Mouse (Mus musculus) cerebellum, postnatal 25 days (tissue): ENCODE results near the gene Entpd6.

ENCODE experiments used
- DNase-seq, 2 experiments: peaks; one replicate each; pipeline ENCODE4 v3.0.0; 2021; ENCODE audit warnings: mixed read lengths in 2 of 2

Entpd6 gene

DNA sequence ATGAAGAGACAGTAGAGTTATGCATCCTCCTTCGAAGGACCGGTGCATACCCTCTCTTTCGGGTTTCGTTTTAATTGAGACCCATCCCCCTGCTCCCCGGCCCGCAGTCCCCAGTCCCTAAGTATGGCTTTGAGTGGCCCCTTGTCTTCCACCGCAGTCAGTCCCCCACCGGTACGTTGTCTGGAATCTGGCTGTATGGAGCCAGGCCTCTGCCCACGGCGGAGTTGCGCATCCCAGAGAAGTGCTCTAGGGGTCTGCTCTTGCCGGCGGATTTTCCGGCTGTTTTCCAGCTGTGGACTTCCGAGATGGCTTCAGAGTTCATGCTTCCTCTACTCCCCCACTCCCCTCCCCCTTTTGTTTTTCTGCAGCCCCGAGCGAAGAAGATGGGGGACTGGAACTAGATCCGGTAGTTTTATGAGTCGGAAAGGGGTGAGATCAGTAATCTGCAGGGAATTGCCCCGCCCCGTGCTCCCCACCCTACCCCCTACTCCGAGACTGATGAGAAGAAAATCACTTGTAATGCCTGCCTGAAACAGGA is 38.5 kb downstream of the Entpd6 start:
- DNase-seq = peak; percentile 22 to 29

DNA sequence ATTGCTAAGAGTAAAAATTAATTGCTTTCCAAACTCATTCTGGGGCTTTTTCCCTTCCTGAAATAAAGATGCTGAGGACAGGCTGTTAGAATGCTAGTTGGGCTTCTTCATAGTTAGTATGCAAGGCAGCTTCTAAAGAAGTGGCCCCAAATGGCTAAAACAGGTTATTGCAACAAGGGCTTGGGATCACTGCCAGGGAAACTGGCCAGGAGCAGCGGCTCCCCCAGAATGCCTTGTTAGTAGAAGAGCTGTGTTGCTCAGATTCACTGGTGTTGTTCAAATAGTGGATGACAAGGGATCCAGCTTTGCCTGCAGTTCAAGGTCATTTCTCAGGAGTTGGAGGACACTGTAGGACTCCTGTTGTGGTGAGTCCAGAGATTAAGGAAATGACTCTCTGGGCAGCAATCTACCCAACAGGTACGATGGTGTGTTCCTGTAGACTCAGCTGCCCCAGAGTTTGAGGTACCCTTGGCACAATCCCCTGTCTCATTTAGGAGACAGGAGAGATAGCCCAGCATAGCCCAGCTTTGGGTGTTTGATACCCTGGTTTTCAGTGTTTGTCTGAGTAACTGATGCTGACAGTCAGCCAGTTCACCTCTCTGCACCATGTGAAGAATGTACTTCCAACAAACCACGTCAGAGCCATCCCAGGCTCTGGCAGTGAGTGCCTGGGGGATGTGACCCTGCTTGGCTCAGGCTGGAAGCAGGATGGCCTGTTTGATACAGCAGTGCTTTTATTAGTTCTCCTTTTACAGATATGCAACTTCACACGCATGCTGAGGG is 40.1 kb downstream of the Entpd6 start:
- DNase-seq = peak; percentile 87 to 93

DNA sequence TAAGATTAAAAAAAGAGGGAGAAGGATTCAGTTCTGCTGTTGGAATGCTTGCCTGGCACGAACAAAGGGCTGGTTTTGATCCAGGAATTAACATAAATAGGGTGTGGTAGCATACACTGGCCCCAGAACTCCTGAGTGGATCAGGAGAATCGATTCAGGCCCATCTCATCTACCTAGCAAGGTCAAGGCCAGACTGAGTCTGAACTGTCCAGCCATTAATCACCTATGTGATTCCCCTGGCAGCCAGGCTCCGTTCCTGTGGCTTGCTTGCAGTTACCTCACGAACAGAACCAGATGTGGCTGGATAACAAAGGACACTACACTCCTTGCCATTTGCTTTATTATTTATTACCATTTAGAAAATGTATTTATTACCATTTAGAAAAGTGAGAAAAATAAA is 44.5 kb downstream of the Entpd6 start:
- DNase-seq = no peak

DNA sequence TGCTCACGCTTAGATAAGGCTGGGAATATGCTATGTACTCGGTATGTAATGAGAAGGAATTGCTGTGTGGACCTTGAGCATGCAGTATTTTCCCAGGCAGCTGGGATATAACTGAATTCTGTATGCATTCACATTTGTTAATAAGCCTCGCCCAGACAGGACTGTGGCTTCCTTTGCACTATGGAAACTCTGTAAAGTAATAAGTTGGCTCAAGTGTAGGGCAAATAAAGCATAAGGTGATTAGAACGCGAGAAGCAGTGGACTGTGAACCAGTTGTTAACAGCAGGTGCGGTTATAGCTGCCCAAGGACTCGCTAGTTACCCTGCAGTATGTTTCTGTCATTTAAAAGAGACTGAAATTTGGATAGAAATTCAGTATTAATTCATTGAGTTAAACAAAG is 49.2 kb downstream of the Entpd6 start:
- DNase-seq = no peak

DNA sequence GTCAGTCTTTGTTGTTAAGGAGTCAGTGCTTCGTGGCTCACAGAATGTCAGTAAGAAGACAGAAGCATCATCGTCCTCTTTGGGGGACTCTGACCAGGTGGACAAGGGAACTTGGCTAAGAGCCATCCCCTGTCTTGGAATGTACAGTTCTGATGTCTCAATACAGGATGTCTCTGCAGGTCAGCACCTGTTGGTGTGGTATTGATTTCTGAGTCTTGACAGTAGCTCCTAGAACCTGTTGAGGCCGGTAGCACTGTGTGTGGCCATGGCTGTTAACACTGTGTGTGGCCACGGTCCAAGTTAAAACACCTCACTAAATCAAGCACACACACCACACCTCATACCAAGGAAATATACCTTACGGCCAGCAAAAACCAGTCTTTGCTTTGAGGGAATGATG is 51.8 kb downstream of the Entpd6 start:
- DNase-seq = no peak

DNA sequence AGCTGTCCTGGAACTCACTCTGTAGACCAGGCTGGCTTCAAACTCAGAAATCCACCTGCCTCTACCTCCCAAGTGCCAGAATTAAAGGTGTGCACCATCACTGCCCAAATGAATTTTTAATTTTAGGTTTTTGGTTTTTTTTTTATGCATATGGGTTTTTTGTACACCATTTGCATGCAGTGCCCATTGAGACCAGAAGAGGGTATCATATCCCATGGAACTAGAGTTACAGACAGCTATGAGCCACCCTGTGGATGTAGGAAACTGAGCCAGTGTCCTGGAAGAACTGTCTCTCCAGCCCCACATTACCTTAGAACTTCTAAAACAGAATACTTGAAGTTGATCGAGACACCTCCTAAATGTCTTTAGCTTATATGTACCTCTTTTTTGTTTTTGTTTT is 54.2 kb downstream of the Entpd6 start:
- DNase-seq = peak in 1 of 2 experiments; percentile 35

DNA sequence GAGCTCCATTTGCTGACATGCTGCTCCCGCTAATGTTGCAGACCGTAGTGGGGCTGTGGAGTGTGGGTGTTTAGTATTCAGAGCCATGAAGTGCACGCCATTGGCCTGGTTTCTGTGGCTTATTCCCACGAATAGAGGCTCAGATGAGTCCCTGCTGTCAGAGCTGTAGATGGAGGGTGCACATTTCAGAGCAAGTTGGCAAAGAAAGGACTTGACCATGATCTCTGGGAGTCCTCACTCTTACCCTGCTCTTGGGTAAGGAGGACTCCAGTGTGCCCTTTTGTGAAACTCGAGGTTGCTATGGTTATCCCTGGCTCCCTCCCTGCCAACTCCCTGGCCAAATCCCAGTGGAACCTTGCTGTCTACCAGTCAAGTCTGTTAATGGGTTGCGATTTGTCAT is 59.5 kb downstream of the Entpd6 start:
- DNase-seq = no peak

DNA sequence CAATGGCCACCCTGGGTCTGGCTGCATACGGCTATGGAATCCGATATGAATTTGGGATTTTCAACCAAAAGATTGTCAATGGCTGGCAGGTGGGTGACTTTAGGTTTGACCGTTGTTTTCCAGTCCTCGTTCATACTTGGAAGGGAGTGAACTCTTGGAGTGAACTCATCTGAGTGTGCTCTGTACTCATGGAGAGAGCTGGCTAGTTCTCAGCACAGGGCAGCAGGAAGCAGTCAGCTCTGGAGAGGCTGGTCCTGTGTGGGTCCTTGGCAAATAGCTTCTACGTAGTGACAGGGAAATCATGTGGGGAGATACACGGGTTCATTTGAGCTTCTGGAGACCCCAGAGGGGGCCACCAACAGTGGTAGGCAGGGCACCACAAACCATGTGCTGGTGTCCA is 60.0 kb downstream of the Entpd6 start:
- no peak for DNase-seq

DNA sequence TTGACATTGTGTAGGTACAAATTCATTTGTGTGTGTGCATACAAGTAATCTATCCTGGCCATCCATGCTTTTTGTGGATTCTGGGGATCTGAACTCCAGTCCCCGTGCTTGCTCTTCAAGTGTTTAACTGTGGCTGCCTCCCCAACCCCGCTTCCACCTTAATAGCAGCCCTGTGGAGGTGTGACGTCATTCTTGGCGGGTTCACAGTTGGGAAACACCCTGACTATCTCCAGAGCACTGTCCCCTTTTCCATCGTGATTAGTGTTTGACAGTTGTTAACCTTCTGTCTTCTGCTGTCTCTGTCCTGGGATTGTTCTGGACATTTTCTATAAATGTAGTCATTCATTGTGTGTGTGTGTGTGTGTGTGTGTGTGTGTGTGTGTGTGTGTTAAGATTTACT is 61.8 kb downstream of the Entpd6 start:
- DNase-seq = no peak

DNA sequence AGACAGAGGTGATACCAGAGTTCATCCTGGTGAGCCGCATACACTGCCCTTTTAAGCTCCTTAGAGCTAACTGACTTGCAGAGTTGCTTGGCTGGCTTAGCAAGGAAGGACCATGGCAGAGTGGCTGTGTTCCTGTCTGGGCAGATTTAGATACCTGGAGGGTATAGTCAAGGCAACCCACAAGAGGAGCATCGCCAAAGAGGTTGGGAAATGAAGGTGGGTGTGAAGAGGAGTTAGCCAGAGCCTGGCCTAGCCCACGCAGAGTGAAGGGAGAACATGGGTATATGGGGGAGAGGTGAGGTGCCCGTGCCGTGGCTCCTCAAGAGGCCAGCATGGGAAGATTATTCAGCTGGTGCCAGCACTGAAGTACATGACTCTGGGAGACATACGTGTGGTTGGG is 64.0 kb downstream of the Entpd6 start:
- DNase-seq = no peak

DNA sequence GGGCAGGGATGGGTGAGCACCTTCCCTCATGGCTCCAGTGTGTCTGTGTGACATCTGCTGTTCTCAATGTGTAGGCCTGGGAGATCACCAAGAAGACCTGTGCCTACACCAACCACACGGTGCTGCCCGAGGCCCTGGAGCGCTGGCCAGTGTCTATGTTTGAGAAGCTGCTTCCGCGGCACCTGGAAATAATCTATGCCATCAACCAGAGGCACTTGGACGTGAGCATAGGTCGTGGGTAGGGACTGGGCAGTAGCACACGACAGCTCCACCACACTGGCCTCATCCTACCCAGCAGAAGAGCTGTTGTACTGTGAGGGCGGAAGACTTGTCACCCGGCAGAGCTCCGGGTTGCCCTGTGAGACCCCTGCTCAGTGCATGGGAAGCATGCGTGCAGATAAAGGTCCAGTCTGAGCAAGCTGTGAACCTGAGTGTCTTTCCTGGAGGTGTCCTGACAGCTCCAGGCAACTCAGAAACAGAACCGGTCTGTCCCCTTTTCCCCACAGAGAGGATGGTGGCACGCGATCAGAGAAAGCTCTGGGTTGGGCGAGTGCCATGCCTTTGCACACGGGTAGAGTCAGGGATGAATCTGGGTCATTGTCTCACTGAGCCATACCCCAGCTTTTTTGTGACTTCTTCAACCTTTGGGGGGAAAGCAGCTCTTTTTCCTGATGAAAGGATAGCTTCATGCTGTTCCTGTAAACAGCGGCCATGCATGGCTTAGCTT is 68.0 kb downstream of the Entpd6 start:
- DNase-seq = peak; percentile 54 to 76

DNA sequence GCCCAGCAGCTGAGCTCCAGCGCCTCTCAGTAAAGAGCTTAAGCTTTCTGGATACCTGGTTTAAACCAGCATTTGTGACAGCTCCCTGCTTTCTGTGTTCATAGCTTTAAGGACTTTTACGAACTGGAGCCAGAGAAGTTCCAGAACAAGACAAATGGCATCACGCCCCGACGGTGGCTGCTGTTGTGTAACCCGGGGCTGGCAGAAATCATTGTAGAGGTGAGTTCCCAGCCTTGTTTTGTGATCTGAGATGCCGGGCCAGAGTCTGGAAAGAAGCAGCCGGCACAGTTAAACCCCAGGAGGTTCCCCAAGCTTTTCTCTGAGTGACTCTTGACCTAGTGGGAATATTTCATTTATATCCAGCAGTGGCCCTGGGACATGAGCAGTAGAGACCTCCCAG is 69.9 kb downstream of the Entpd6 start:
- no peak for DNase-seq

DNA sequence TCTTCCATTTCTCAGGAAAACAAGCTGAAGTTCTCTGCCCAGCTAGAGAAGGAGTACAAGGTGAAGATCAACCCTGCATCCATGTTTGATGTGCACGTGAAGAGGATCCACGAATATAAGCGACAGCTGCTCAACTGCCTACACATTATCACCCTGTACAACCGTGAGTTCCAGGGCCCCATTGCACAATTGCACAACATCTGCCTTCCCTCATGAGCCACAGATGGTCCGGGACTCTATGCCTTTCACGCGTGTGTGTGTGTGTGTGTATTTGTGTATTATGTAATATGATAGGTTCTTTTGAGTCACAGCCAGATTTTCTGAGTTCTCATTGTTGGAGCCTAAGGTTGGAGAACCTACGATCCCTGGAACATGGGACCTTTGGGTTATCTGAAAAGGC is 71.9 kb downstream of the Entpd6 start:
- DNase-seq = no peak
